Mouse (Mus musculus): ENCODE measurements around the gene Kif3a.

- TF ChIP-seq CTCF (IDR thresholded peaks at IDR 0.05; ENCODE audit: extremely low read depth, insufficient read depth, low read length) (no peak), POLR2A (IDR thresholded peaks at IDR 0.05; ENCODE audit: extremely low read depth, insufficient read depth, low read length) (no peak)
Observed at GRCm38 (mm10) chr11:53617562-53618109, 50.5 kb downstream of the Kif3a start.
